Mouse (Mus musculus) naive thymus-derived CD4-positive, alpha-beta T cell, adult 2 months (primary cell): ENCODE measurements around the gene 1700021F07Rik.

ENCODE experiments used
- DNase-seq: peaks from one replicate; pipeline ENCODE4 v3.0.0-alpha.2; 2011; ENCODE audit warnings: low read depth

Gene 1700021F07Rik

GRCm38 (mm10) chr2:173563336-173563735 lies 41.0 kb downstream of the 1700021F07Rik start:
- DNase-seq: no peak

DNA sequence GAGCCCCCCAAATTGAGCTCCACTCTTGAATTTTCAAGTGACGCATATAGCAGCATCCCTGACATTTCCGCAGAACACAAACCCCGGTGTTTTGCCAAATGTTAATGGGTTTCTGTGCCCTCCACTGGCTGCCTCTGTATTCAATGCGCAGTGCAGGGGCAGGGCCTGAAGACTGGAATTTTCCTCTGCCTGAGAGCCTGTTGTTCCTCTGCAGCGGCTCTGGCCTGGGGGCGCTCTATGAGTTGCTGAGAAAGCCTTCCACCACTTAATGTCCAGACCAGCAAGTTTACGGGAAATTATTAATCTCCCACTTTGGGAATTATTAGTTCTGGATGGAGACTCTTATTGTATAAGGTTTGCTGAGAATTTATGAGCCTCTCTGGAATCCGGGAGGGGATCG lies 41.8 kb downstream of the 1700021F07Rik start:
- DNase-seq: no peak
